Mouse (Mus musculus): ENCODE results near the gene Slc25a51.
"Not testable (repeated sequence)": the region's sequence is repeated elsewhere in the genome, so short reads cannot be mapped to it uniquely, and the experiment has no call there.

Slc25a51 gene

GRCm38 (mm10) chr4:45392099-45392498 is 16.5 kb downstream of the Slc25a51 start:
- TF ChIP-seq POU5F1 (IDR thresholded peaks at IDR 0.05; ENCODE audit: borderline replicate concordance, low read length) (no peak), CTCF (conservative IDR thresholded peaks at IDR 0.05; ENCODE audit: low read length) (peak; percentile 34; the same call in 1 of the 2 replicates)
- Histone ChIP-seq H3K9me3 (ENCODE audit: low read length) (peaks cover under 1% of the 10 kb centered on the region; the same call in 1 of the 2 replicates), H3K27me3 (ENCODE audit: insufficient read depth, low read length) (no peaks in the 10 kb centered on the region), H3K36me3 (ENCODE audit: insufficient read depth, low read length) (peaks cover 2% of the 10 kb centered on the region), H3K4me1 (replicated peaks; ENCODE audit: low read depth, low read length) (peaks cover 19% of the 10 kb centered on the region), H3K4me3 (replicated peaks; ENCODE audit: low read length) (no peak overlapping the region)

- H3K9me3 ChIP-seq (ENCODE audit: low read length) = peaks cover 21% of the 10 kb centered on the region
- not testable (repeated sequence) for H3K4me3 ChIP-seq (replicated peaks; ENCODE audit: low read length); H3K4me1 ChIP-seq (replicated peaks; ENCODE audit: low read depth, low read length); H3K36me3 ChIP-seq (ENCODE audit: insufficient read depth, low read length); H3K27me3 ChIP-seq (ENCODE audit: insufficient read depth, low read length)
Measured at GRCm38 (mm10) chr4:45387296-45387695, 21.3 kb downstream of the Slc25a51 start.

- peaks cover 45% of the 10 kb centered on the region for H3K9me3 ChIP-seq (ENCODE audit: low read length)
- H3K27me3 ChIP-seq (ENCODE audit: insufficient read depth, low read length); H3K36me3 ChIP-seq (ENCODE audit: insufficient read depth, low read length); H3K4me1 ChIP-seq (replicated peaks; ENCODE audit: low read depth, low read length); H3K4me3 ChIP-seq (replicated peaks; ENCODE audit: low read length): not testable (repeated sequence)
Measured at GRCm38 (mm10) chr4:45382133-45382532, 26.4 kb downstream of the Slc25a51 start.

DNA sequence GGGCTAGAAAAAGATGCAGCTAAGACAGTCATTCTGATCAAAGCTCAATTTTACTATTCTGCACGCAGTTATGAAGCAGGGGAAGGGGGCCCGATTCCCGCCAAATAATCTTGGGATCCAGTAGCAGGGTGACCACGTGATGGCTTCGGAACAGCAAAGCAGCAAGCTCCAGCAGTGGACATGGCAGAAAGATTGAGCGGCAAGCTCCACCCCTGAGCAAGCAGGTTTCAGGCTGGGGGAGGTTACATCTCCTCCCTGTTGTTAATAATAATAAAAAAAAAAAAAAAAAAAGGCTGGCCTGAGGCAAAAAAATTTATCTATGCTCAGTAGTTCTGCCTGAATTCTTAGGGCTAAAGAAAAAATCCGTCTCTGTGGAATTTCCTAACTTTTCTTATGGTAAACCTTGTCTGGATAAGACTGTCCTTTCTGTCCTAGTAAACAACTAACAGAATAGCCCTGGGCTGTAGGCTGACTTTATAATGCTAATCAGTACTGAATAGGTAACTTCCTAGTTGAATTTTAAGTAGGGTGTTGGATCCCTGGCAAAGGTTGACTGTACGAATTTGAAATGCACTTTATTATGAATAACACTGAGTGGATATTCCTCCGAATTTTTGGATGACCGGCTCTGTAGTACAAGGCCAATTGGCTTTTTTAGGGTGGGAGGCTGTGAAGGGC is 27.5 kb downstream of the Slc25a51 start:
- H3K4me3 ChIP-seq (replicated peaks; ENCODE audit: low read length); H3K27me3 ChIP-seq (ENCODE audit: insufficient read depth, low read length); H3K36me3 ChIP-seq (ENCODE audit: insufficient read depth, low read length): not testable (repeated sequence)

DNA sequence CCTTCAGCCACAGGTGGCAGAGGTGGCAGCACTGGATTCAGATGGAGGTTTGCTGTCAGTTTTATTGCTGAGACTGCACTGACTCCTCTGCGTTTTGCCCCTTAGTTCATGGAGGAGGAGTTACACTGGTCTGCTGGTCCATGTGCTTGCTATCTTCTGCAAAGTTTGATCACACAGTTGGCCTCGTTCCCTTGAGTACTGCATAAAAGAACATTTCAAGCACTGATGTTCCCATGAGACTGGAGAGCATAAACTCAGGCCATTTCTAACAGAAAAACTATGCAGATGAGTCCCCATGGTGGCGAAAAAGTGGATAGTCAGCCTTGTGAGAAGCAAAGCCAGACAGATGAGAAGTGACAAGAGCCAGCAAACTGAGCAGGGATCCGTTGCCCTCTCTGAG is 32.0 kb downstream of the Slc25a51 start:
- H3K4me1 ChIP-seq (replicated peaks; ENCODE audit: low read depth, low read length) = no peaks in the 10 kb centered on the region
- peaks cover 17% of the 10 kb centered on the region for H3K9me3 ChIP-seq (ENCODE audit: low read length)
- H3K27me3 ChIP-seq (ENCODE audit: insufficient read depth, low read length) = no peaks in the 10 kb centered on the region
- peaks cover 36% of the 10 kb centered on the region for H3K36me3 ChIP-seq (ENCODE audit: insufficient read depth, low read length)
- no peak for TF ChIP-seq NANOG (IDR thresholded peaks at IDR 0.05; ENCODE audit: borderline replicate concordance, low read length)
- no peak for TF ChIP-seq POU5F1 (IDR thresholded peaks at IDR 0.05; ENCODE audit: borderline replicate concordance, low read length)
- no peak for TF ChIP-seq CTCF (conservative IDR thresholded peaks at IDR 0.05; ENCODE audit: low read length)
- H3K4me3 ChIP-seq (replicated peaks; ENCODE audit: low read length) = no peak overlapping the region

More for the DNA sequence above, 27.5 kb downstream of the Slc25a51 start:
- not testable (repeated sequence) for H3K4me1 ChIP-seq (replicated peaks; ENCODE audit: low read depth, low read length)
- peaks cover 39% of the 10 kb centered on the region for H3K9me3 ChIP-seq (ENCODE audit: low read length)

- H3K9me3 ChIP-seq (ENCODE audit: low read length) = peaks cover 2% of the 10 kb centered on the region
- TF ChIP-seq POU5F1 (IDR thresholded peaks at IDR 0.05; ENCODE audit: borderline replicate concordance, low read length) (no peak), NANOG (IDR thresholded peaks at IDR 0.05; ENCODE audit: borderline replicate concordance, low read length) (no peak), CTCF (conservative IDR thresholded peaks at IDR 0.05; ENCODE audit: low read length) (no peak)
- H3K36me3 ChIP-seq (ENCODE audit: insufficient read depth, low read length) = peaks cover 41% of the 10 kb centered on the region
- no peaks in the 10 kb centered on the region for H3K4me1 ChIP-seq (replicated peaks; ENCODE audit: low read depth, low read length)
- no peaks in the 10 kb centered on the region for H3K27me3 ChIP-seq (ENCODE audit: insufficient read depth, low read length)
- no peak overlapping the region for H3K4me3 ChIP-seq (replicated peaks; ENCODE audit: low read length)
Measured at GRCm38 (mm10) chr4:45374879-45375278, 33.7 kb downstream of the Slc25a51 start.

GRCm38 (mm10) chr4:45371261-45371660 is 37.3 kb downstream of the Slc25a51 start:
- Histone ChIP-seq H3K36me3 (ENCODE audit: insufficient read depth, low read length) (peaks cover 36% of the 10 kb centered on the region), H3K4me1 (replicated peaks; ENCODE audit: low read depth, low read length) (no peaks in the 10 kb centered on the region), H3K27me3 (ENCODE audit: insufficient read depth, low read length) (no peaks in the 10 kb centered on the region), H3K9me3 (ENCODE audit: low read length) (no peaks in the 10 kb centered on the region), H3K4me3 (replicated peaks; ENCODE audit: low read length) (no peak overlapping the region)
- no peak for TF ChIP-seq CTCF (conservative IDR thresholded peaks at IDR 0.05; ENCODE audit: low read length)
- TF ChIP-seq NANOG (IDR thresholded peaks at IDR 0.05; ENCODE audit: borderline replicate concordance, low read length) = no peak
- no peak for TF ChIP-seq POU5F1 (IDR thresholded peaks at IDR 0.05; ENCODE audit: borderline replicate concordance, low read length)

GRCm38 (mm10) chr4:45356653-45357052 is 51.9 kb downstream of the Slc25a51 start:
- H3K9me3 ChIP-seq (ENCODE audit: low read length) = no peaks in the 10 kb centered on the region
- no peak overlapping the region for H3K4me3 ChIP-seq (replicated peaks; ENCODE audit: low read length)
- TF ChIP-seq CTCF (conservative IDR thresholded peaks at IDR 0.05; ENCODE audit: low read length) (no peak), POU5F1 (IDR thresholded peaks at IDR 0.05; ENCODE audit: borderline replicate concordance, low read length) (no peak), NANOG (IDR thresholded peaks at IDR 0.05; ENCODE audit: borderline replicate concordance, low read length) (no peak)
- H3K27me3 ChIP-seq (ENCODE audit: insufficient read depth, low read length) = no peaks in the 10 kb centered on the region
- H3K36me3 ChIP-seq (ENCODE audit: insufficient read depth, low read length) = 0 out of 2 replicates have a peak, but pooled peaks cover 8% of the 10 kb centered on the region
- H3K4me1 ChIP-seq (replicated peaks; ENCODE audit: low read depth, low read length) = peaks cover 5% of the 10 kb centered on the region

All from E14TG2a.4 (cell line).